Comparison of ENCODE assay signal across 50 mouse cellular contexts in genomic region chr5:3635286-3635685, GRCm38 (mm10). TPM values are rescaled to one million over a fixed set of nuclear protein-coding genes. Genes with fewer than 3 reads are reported as not detected.
"Had no signal": no experiment of that assay in that cellular context is flagged by ENCODE, and none has a peak within 500 bp of the region (broad histone marks: within the 10 kb centered on the region; RNA-seq: fewer than 3 reads in every experiment).

No protein-coding gene starts in this region.

- ATAC-seq: hindbrain, embryonic 16.5 days; hindbrain, postnatal 0 days; inflammation-experienced regulatory T-cells, adult 6 months; intestine, embryonic 15.5 days; intestine, embryonic 16.5 days; intestine, postnatal 0 days had no signal

- H3K27ac ChIP-seq: heart, embryonic 10.5 days; heart, embryonic 13.5 days; heart, embryonic 15.5 days; hindbrain, embryonic 10.5 days; hindbrain, embryonic 12.5 days; hindbrain, embryonic 13.5 days; hindbrain, embryonic 14.5 days; hindbrain, embryonic 15.5 days; hindbrain, postnatal 0 days; intestine, embryonic 15.5 days; kidney, embryonic 15.5 days; kidney, postnatal 0 days; layer of hippocampus, adult 2 months had no signal

- H3K9me3 ChIP-seq: heart, embryonic 10.5 days; heart, embryonic 13.5 days; heart, embryonic 15.5 days; hindbrain, embryonic 10.5 days; hindbrain, embryonic 12.5 days; hindbrain, embryonic 13.5 days; hindbrain, embryonic 15.5 days; intestine, embryonic 15.5 days; kidney, embryonic 15.5 days had no signal

- H3K36me3 ChIP-seq: intestine, embryonic 15.5 days had no signal

- H3K4me2 ChIP-seq: heart, embryonic 11.5 days; heart, embryonic 13.5 days; heart, embryonic 15.5 days; hindbrain, embryonic 12.5 days; hindbrain, embryonic 13.5 days; hindbrain, embryonic 14.5 days; hindbrain, embryonic 15.5 days; intestine, embryonic 15.5 days; kidney, embryonic 15.5 days had no signal

- H3K4me3 ChIP-seq: heart, embryonic 10.5 days; heart, embryonic 13.5 days; heart, embryonic 15.5 days; hindbrain, embryonic 10.5 days; hindbrain, embryonic 12.5 days; hindbrain, embryonic 13.5 days; hindbrain, embryonic 15.5 days; intestine, embryonic 15.5 days; kidney, embryonic 15.5 days; layer of hippocampus, adult 2 months had no signal

- H3K27me3 ChIP-seq: heart, embryonic 13.5 days; heart, embryonic 15.5 days; hindbrain, embryonic 12.5 days; hindbrain, embryonic 13.5 days; hindbrain, embryonic 15.5 days; intestine, embryonic 15.5 days; kidney, embryonic 15.5 days had no signal

- H3K9ac ChIP-seq: heart, embryonic 13.5 days; heart, embryonic 15.5 days; hindbrain, embryonic 12.5 days; hindbrain, embryonic 13.5 days; hindbrain, embryonic 14.5 days; hindbrain, embryonic 15.5 days; intestine, embryonic 15.5 days; kidney, embryonic 15.5 days had no signal

- H3K4me1 ChIP-seq: heart, embryonic 15.5 days; hindbrain, embryonic 10.5 days; hindbrain, embryonic 12.5 days; hindbrain, embryonic 13.5 days; hindbrain, embryonic 15.5 days; intestine, embryonic 15.5 days; kidney, embryonic 15.5 days had no signal

- DNase-seq: heart, postnatal 10 days; heart, postnatal 14 days; heart, postnatal 36 days; heart, postnatal 4 days; kidney, adult 11 months; kidney, adult 18-20 months; kidney, adult 2 months; kidney, adult 8-10 months; kidney, adult 9 months; kidney, postnatal 10 days; kidney, postnatal 14 days; kidney, postnatal 25 days; kidney, postnatal 36 days; kidney, postnatal 4 days; layer of hippocampus, adult 9-11 months; layer of hippocampus, postnatal 36 days had no signal

RNA-seq across cellular contexts. Expression of gene Tmbim7, which starts 15.7 kb away (rescaled TPM):
- total RNA-seq: heart, postnatal 10 days; heart, postnatal 14 days; heart, postnatal 25 days; heart, postnatal 36 days; heart, postnatal 4 days; hematopoietic stem cell, adult 5-6 weeks; hindbrain, postnatal 0 days; layer of hippocampus, adult 18-20 months; layer of hippocampus, adult 2 months; layer of hippocampus, adult 8-10 months; layer of hippocampus, postnatal 10 days; layer of hippocampus, postnatal 14 days; layer of hippocampus, postnatal 25 days; layer of hippocampus, postnatal 36 days; left cerebral cortex, adult 18-20 months had no signal
- polyA plus RNA-seq: heart, embryonic 10.5 days; heart, embryonic 11.5 days; heart, embryonic 13.5 days; heart, embryonic 14.5 days; heart, embryonic 15.5 days; heart, embryonic 16.5 days; heart, postnatal 0 days; hindbrain, embryonic 10.5 days; hindbrain, embryonic 11.5 days; hindbrain, embryonic 12.5 days; hindbrain, embryonic 13.5 days; hindbrain, embryonic 14.5 days; hindbrain, embryonic 15.5 days; hindbrain, embryonic 16.5 days; hindbrain, postnatal 0 days; inflammation-experienced regulatory T-cells, adult 6 months; intestine, embryonic 14.5 days; intestine, embryonic 15.5 days; intestine, embryonic 16.5 days; intestine, postnatal 0 days; kidney, adult 2 months; kidney, embryonic 14.5 days; kidney, embryonic 15.5 days; kidney, embryonic 16.5 days; kidney, postnatal 0 days; large intestine, adult 2 months had no signal
